ENCODE assay signal across 22 mouse cellular contexts in genomic region chr2:45182876-45183275, GRCm38 (mm10).
A peak's percentile ranks its signal among the peaks of the same experiment; 100 is the strongest.
DNase-seq lines count a peak whose midpoint lies in the region; ATAC-seq and TF ChIP-seq lines count a peak whose summit lies in the region.
"Had no signal": no experiment of that assay in that cellular context is flagged by ENCODE, and none has a peak within 500 bp of the region (broad histone marks: within the 10 kb centered on the region; RNA-seq: fewer than 3 reads in every experiment).

No protein-coding gene starts in this region.

- H3K4me3 ChIP-seq in forebrain, embryonic 16.5 days (replicated peaks; ENCODE audit: low read length): no peak overlapping the region
- no peak overlapping the region for H3K4me3 ChIP-seq in forebrain, embryonic 11.5 days (ENCODE audit: low read depth, low read length)
- no peak overlapping the region for H3K4me3 ChIP-seq in midbrain, postnatal 0 days (ENCODE audit: low read depth, low read length)
- H3K4me3 ChIP-seq in midbrain, embryonic 11.5 days (ENCODE audit: low read depth, low read length): no peak overlapping the region
- no peak overlapping the region for H3K4me3 ChIP-seq in liver, postnatal 0 days (ENCODE audit: low read depth, low read length)
- H3K4me3 ChIP-seq: embryonic facial prominence, embryonic 10.5 days; erythroblast, embryonic 14.5 days; gastrocnemius, adult 2 months; heart, embryonic 13.5 days; limb, embryonic 15.5 days had no signal

- H3K27me3 ChIP-seq in forebrain, embryonic 16.5 days (replicated peaks; ENCODE audit: control insufficient read depth, insufficient read depth, low read length): no peaks in the 10 kb centered on the region
- no peaks in the 10 kb centered on the region for H3K27me3 ChIP-seq in forebrain, embryonic 11.5 days (ENCODE audit: control insufficient read depth, insufficient read depth, low read length)
- H3K27me3 ChIP-seq in midbrain, postnatal 0 days (ENCODE audit: insufficient read depth, low read length): no peaks in the 10 kb centered on the region
- H3K27me3 ChIP-seq in midbrain, embryonic 11.5 days (ENCODE audit: control insufficient read depth, insufficient read depth, low read length): no peaks in the 10 kb centered on the region
- no peaks in the 10 kb centered on the region for H3K27me3 ChIP-seq in liver, postnatal 0 days (ENCODE audit: insufficient read depth, low read length)
- H3K27me3 ChIP-seq: CH12.LX; heart, embryonic 13.5 days; limb, embryonic 15.5 days had no signal

- peak; percentile 25 for ATAC-seq in forebrain, embryonic 16.5 days
- no peak for ATAC-seq in forebrain, embryonic 11.5 days (replicated peaks; ENCODE audit: low FRiP score)
- ATAC-seq in midbrain, postnatal 0 days (ENCODE audit: low FRiP score): no peak
- no peak for ATAC-seq in midbrain, embryonic 11.5 days (ENCODE audit: low FRiP score)
- no peak for ATAC-seq in liver, postnatal 0 days

- WGBS in forebrain, embryonic 16.5 days: 41% methylated on average over 1 of the region's 1 CpGs
- WGBS in forebrain, embryonic 11.5 days: 31% methylated on average over 1 of the region's 1 CpGs
- 58% methylated on average over 1 of the region's 1 CpGs for whole genome bisulfite sequencing in midbrain, postnatal 0 days
- 48% methylated on average over 1 of the region's 1 CpGs for WGBS in midbrain, embryonic 11.5 days
- 89% methylated on average over 1 of the region's 1 CpGs for WGBS in liver, postnatal 0 days (ENCODE audit: insufficient replicate concordance)

- TF ChIP-seq CTCF in midbrain, postnatal 0 days (IDR thresholded peaks at IDR 0.05): no peak
- TF ChIP-seq CTCF in liver, postnatal 0 days (IDR thresholded peaks at IDR 0.05; ENCODE audit: low read depth): no peak

- TF ChIP-seq EP300 in liver, postnatal 0 days (IDR thresholded peaks at IDR 0.05; ENCODE audit: low read depth): no peak

- DNase-seq in adrenal gland, adult 2 months: peak; percentile 40
- DNase-seq in adrenal gland, adult 18-20 months (ENCODE audit: low spot score in 2 of 2): no peak
- DNase-seq in forebrain, embryonic 11.5 days (ENCODE audit: low spot score): no peak
- peak; percentile 29 for DNase-seq in midbrain, postnatal 0 days (ENCODE audit: low spot score)
- DNase-seq in midbrain, embryonic 11.5 days (ENCODE audit: low spot score, missing footprints): no peak
- no peak for DNase-seq in kidney, postnatal 14 days
- no peak for DNase-seq in liver, postnatal 0 days
- DNase-seq: gastrocnemius, adult 2 months; heart, adult 11 months; kidney, adult 8-10 months; kidney, postnatal 36 days; lung, embryonic 14.5 days; midbrain, embryonic 14.5 days; right cerebral cortex, postnatal 4 days; thymus, postnatal 25 days had no signal

- no peak overlapping the region for H3K9ac ChIP-seq in forebrain, embryonic 16.5 days (replicated peaks; ENCODE audit: low read depth, low read length)
- no peak overlapping the region for H3K9ac ChIP-seq in forebrain, embryonic 11.5 days (ENCODE audit: low read length)
- H3K9ac ChIP-seq in midbrain, postnatal 0 days (replicated peaks; ENCODE audit: low read length, poor library complexity, severe bottlenecking): no peak overlapping the region
- no peak overlapping the region for H3K9ac ChIP-seq in midbrain, embryonic 11.5 days (ENCODE audit: low read length)
- no peak overlapping the region for H3K9ac ChIP-seq in liver, postnatal 0 days (replicated peaks)
- H3K9ac ChIP-seq: heart, embryonic 13.5 days; limb, embryonic 15.5 days; lung, embryonic 14.5 days had no signal

- H3K9me3 ChIP-seq in forebrain, embryonic 16.5 days (ENCODE audit: control insufficient read depth, low read length): no peaks in the 10 kb centered on the region
- no peaks in the 10 kb centered on the region for H3K9me3 ChIP-seq in forebrain, embryonic 11.5 days (ENCODE audit: control insufficient read depth, low read length)
- no peaks in the 10 kb centered on the region for H3K9me3 ChIP-seq in midbrain, postnatal 0 days (ENCODE audit: low read length)
- no peaks in the 10 kb centered on the region for H3K9me3 ChIP-seq in midbrain, embryonic 11.5 days (ENCODE audit: control insufficient read depth, low read length)
- H3K9me3 ChIP-seq in liver, postnatal 0 days (ENCODE audit: low read length): no peaks in the 10 kb centered on the region
- H3K9me3 ChIP-seq: embryonic facial prominence, embryonic 10.5 days; heart, embryonic 13.5 days; limb, embryonic 15.5 days had no signal

- no peak overlapping the region for H3K27ac ChIP-seq in forebrain, embryonic 16.5 days (ENCODE audit: low read length)
- no peak overlapping the region for H3K27ac ChIP-seq in forebrain, embryonic 11.5 days (ENCODE audit: low read depth, low read length)
- no peak overlapping the region for H3K27ac ChIP-seq in midbrain, postnatal 0 days (ENCODE audit: low read depth, low read length)
- no peak overlapping the region for H3K27ac ChIP-seq in midbrain, embryonic 11.5 days (ENCODE audit: low read depth, low read length)
- no peak overlapping the region for H3K27ac ChIP-seq in liver, postnatal 0 days (ENCODE audit: low read depth)
- H3K27ac ChIP-seq: embryonic facial prominence, embryonic 10.5 days; gastrocnemius, adult 2 months; limb, embryonic 15.5 days; macrophage had no signal

- H3K4me2 ChIP-seq in forebrain, embryonic 16.5 days (ENCODE audit: low read length): no peak overlapping the region
- no peak overlapping the region for H3K4me2 ChIP-seq in forebrain, embryonic 11.5 days (ENCODE audit: low read depth, low read length, severe bottlenecking)
- no peak overlapping the region for H3K4me2 ChIP-seq in midbrain, postnatal 0 days (ENCODE audit: low read depth, low read length, poor library complexity, severe bottlenecking)
- H3K4me2 ChIP-seq in midbrain, embryonic 11.5 days: no peak overlapping the region
- no peak overlapping the region for H3K4me2 ChIP-seq in liver, postnatal 0 days (ENCODE audit: low read depth, low read length)
- H3K4me2 ChIP-seq: heart, embryonic 13.5 days; limb, embryonic 15.5 days; lung, embryonic 14.5 days had no signal

- peaks cover 13% of the 10 kb centered on the region for H3K4me1 ChIP-seq in forebrain, embryonic 16.5 days (replicated peaks; ENCODE audit: control insufficient read depth, insufficient read depth, low read length)
- peaks cover 19% of the 10 kb centered on the region for H3K4me1 ChIP-seq in forebrain, embryonic 11.5 days (replicated peaks; ENCODE audit: control insufficient read depth, insufficient read depth, low read length)
- H3K4me1 ChIP-seq in midbrain, postnatal 0 days (ENCODE audit: insufficient read depth, low read length): peaks cover 3% of the 10 kb centered on the region; the same call in 1 of the 2 replicates
- H3K4me1 ChIP-seq in midbrain, embryonic 11.5 days (ENCODE audit: control insufficient read depth, insufficient read depth, low read length): peaks cover 22% of the 10 kb centered on the region
- H3K4me1 ChIP-seq in liver, postnatal 0 days (ENCODE audit: insufficient read depth): peaks cover 8% of the 10 kb centered on the region
- H3K4me1 ChIP-seq: limb, embryonic 15.5 days had no signal

- no peaks in the 10 kb centered on the region for H3K36me3 ChIP-seq in forebrain, embryonic 16.5 days (ENCODE audit: control insufficient read depth, insufficient read depth)
- no peaks in the 10 kb centered on the region for H3K36me3 ChIP-seq in forebrain, embryonic 11.5 days (ENCODE audit: control insufficient read depth, insufficient read depth, low read length)
- no peaks in the 10 kb centered on the region for H3K36me3 ChIP-seq in midbrain, postnatal 0 days (ENCODE audit: insufficient read depth, low read length)
- H3K36me3 ChIP-seq in midbrain, embryonic 11.5 days (ENCODE audit: control insufficient read depth, insufficient read depth, low read length): no peaks in the 10 kb centered on the region
- H3K36me3 ChIP-seq in liver, postnatal 0 days (replicated peaks; ENCODE audit: insufficient read depth, low read length): no peaks in the 10 kb centered on the region
- H3K36me3 ChIP-seq: embryonic facial prominence, embryonic 10.5 days; heart, embryonic 13.5 days; limb, embryonic 15.5 days had no signal

Comparison
In these comparisons a context has a peak if more than half of its experiments do, and no peak if none do; other contexts are left out.
1. DNase-seq: peak in adrenal gland, adult 2 months (single experiment) and midbrain, postnatal 0 days (single experiment); none in adrenal gland, adult 18-20 months (0 of 2), forebrain, embryonic 11.5 days (single experiment), midbrain, embryonic 11.5 days (single experiment), kidney, postnatal 14 days (single experiment) and liver, postnatal 0 days (single experiment).